In genomic region chr16:11396570-11396969, GRCm38 (mm10) we compare ENCODE assay signal across 15 mouse cellular contexts.
"Had no signal": no experiment of that assay in that cellular context is flagged by ENCODE, and none has a peak within 500 bp of the region (broad histone marks: within the 10 kb centered on the region; RNA-seq: fewer than 3 reads in every experiment).

No protein-coding gene starts in this region.

- ATAC-seq: midbrain, embryonic 15.5 days had no signal

- H3K9me3 ChIP-seq: kidney, embryonic 15.5 days; limb, embryonic 13.5 days; midbrain, embryonic 15.5 days; neural tube, embryonic 12.5 days had no signal

- H3K36me3 ChIP-seq: kidney, embryonic 15.5 days; midbrain, embryonic 15.5 days had no signal

- H3K9ac ChIP-seq: kidney, embryonic 15.5 days; limb, embryonic 13.5 days; midbrain, embryonic 15.5 days; neural tube, embryonic 12.5 days had no signal

- H3K4me2 ChIP-seq: kidney, embryonic 15.5 days; limb, embryonic 13.5 days; liver, embryonic 11.5 days; midbrain, embryonic 11.5 days; midbrain, embryonic 15.5 days; neural tube, embryonic 12.5 days had no signal

- H3K4me3 ChIP-seq: kidney, embryonic 15.5 days; layer of hippocampus, adult 2 months; limb, embryonic 13.5 days; midbrain, embryonic 15.5 days; neural tube, embryonic 12.5 days had no signal

- H3K27me3 ChIP-seq: kidney, embryonic 15.5 days; limb, embryonic 13.5 days; midbrain, embryonic 15.5 days; neural tube, embryonic 12.5 days had no signal

- H3K27ac ChIP-seq: kidney, embryonic 15.5 days; layer of hippocampus, adult 2 months; limb, embryonic 13.5 days; midbrain, embryonic 15.5 days; neural tube, embryonic 12.5 days; stomach, postnatal 0 days had no signal

- DNase-seq: kidney, adult 2 months; kidney, postnatal 36 days; left cerebral cortex, postnatal 4 days; lung, adult 18-20 months; lung, postnatal 36 days; thymus, adult 18-20 months; thymus, postnatal 14 days had no signal

- H3K4me1 ChIP-seq: kidney, embryonic 15.5 days; limb, embryonic 13.5 days; midbrain, embryonic 15.5 days; neural tube, embryonic 12.5 days had no signal
